Mouse (Mus musculus): ENCODE measurements around the gene Pdzd2. TPM values are rescaled to one million over a fixed set of nuclear protein-coding genes. Genes with fewer than 3 reads are reported as not detected.

Gene Pdzd2
- total RNA-seq, 2 experiments from 2014 or later = 44.2 to 47.2 TPM

- DNase-seq (ENCODE audit: low spot score in 2 of 2) = no peak
These were observed 160.5 kb downstream of the Pdzd2 start for GRCm38 (mm10) chr15:12579196-12579595.

GRCm38 (mm10) chr15:12578276-12578675 lies 161.4 kb downstream of the Pdzd2 start:
- DNase-seq (ENCODE audit: low spot score in 2 of 2) = peak; percentile 61 to 72

GRCm38 (mm10) chr15:12577715-12578114 lies 162.0 kb downstream of the Pdzd2 start:
- no peak for DNase-seq (ENCODE audit: low spot score in 2 of 2)

GRCm38 (mm10) chr15:12577054-12577696 lies 162.5 kb downstream of the Pdzd2 start:
- peak; percentile 42 to 72 for DNase-seq (ENCODE audit: low spot score in 2 of 2)

GRCm38 (mm10) chr15:12573621-12574020 lies 166.1 kb downstream of the Pdzd2 start:
- DNase-seq (ENCODE audit: low spot score in 2 of 2) = no peak

GRCm38 (mm10) chr15:12571168-12571567 lies 168.6 kb downstream of the Pdzd2 start:
- no peak for DNase-seq (ENCODE audit: low spot score in 2 of 2)

- DNase-seq (ENCODE audit: low spot score in 2 of 2) = no peak
These were observed 172.9 kb downstream of the Pdzd2 start for GRCm38 (mm10) chr15:12566637-12567440.

- no peak for DNase-seq (ENCODE audit: low spot score in 2 of 2)
These were observed 174.4 kb downstream of the Pdzd2 start for GRCm38 (mm10) chr15:12565281-12565680.

GRCm38 (mm10) chr15:12560505-12560904 lies 179.2 kb downstream of the Pdzd2 start:
- no peak for DNase-seq (ENCODE audit: low spot score in 2 of 2)

- DNase-seq (ENCODE audit: low spot score in 2 of 2) = no peak
These were observed 181.9 kb downstream of the Pdzd2 start for GRCm38 (mm10) chr15:12557663-12558436.

- no peak for DNase-seq (ENCODE audit: low spot score in 2 of 2)
These were observed 186.5 kb downstream of the Pdzd2 start for GRCm38 (mm10) chr15:12553211-12553610.

- no peak for DNase-seq (ENCODE audit: low spot score in 2 of 2)
These were observed 188.8 kb downstream of the Pdzd2 start for GRCm38 (mm10) chr15:12550919-12551318.

- no peak for DNase-seq (ENCODE audit: low spot score in 2 of 2)
These were observed 189.3 kb downstream of the Pdzd2 start for GRCm38 (mm10) chr15:12550376-12550775.

GRCm38 (mm10) chr15:12549919-12550305 lies 189.8 kb downstream of the Pdzd2 start:
- DNase-seq (ENCODE audit: low spot score in 2 of 2) = no peak

- no peak for DNase-seq (ENCODE audit: low spot score in 2 of 2)
These were observed 190.3 kb downstream of the Pdzd2 start for GRCm38 (mm10) chr15:12549271-12549918.

GRCm38 (mm10) chr15:12548696-12549095 lies 191.0 kb downstream of the Pdzd2 start:
- no peak for DNase-seq (ENCODE audit: low spot score in 2 of 2)

GRCm38 (mm10) chr15:12547640-12548405 lies 191.9 kb downstream of the Pdzd2 start:
- no peak for DNase-seq (ENCODE audit: low spot score in 2 of 2)

- no peak for DNase-seq (ENCODE audit: low spot score in 2 of 2)
These were observed 192.9 kb downstream of the Pdzd2 start for GRCm38 (mm10) chr15:12546781-12547180.

- no peak for DNase-seq (ENCODE audit: low spot score in 2 of 2)
These were observed 194.1 kb downstream of the Pdzd2 start for GRCm38 (mm10) chr15:12545671-12546070.

- no peak for DNase-seq (ENCODE audit: low spot score in 2 of 2)
These were observed 194.5 kb downstream of the Pdzd2 start for GRCm38 (mm10) chr15:12545220-12545619.
